Mouse (Mus musculus) liver, embryonic 14.5 days (tissue): ENCODE data around the gene Ranbp1.

Experiments
- CTCF ChIP-seq: IDR thresholded peaks from 2 replicates; pipeline ENCODE4 v1.5.1; 2016; ENCODE audit warnings: antibody characterized with exemption, low read depth, control low read depth
- EP300 ChIP-seq: IDR thresholded peaks from 2 replicates; pipeline ENCODE4 v1.6.1; 2016; ENCODE audit warnings: antibody characterized with exemption, low read depth

DNA sequence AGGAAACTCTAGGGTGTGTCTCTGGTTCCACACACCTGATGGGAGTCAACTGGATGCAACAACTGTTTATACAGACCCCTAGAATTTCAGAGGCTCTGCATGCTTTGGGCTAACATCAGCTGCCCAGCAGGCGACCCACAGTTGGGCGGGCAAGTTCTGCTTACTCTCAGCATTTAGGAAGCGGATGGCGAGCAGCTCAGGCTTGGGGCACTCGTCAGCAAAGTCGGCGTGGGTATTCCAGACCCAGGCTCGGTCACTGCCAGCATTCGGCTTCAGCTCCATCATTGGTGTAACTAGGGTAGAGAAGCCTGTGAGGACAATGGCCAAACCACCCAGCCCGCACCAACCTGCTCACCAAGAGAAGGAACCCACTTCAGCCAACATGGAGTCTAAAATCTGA, 7.0 kb downstream of the Ranbp1 start:
- TF ChIP-seq CTCF (no peak), EP300 (no peak)
